Mouse (Mus musculus) kidney, embryonic 14.5 days (tissue): Measurements from ENCODE around the gene Uqcc2. TPM values are rescaled to one million over a fixed set of nuclear protein-coding genes. Genes with fewer than 3 reads are reported as not detected.

ENCODE experiments used
- ATAC-seq: fragments of 200-750 bp; cut with Nextera tagmentation; 2 replicates; pipeline ENCODE4 v1.8.0; 2017; ENCODE audit warnings: moderate number of reproducible peaks, mild to moderate bottlenecking, moderate TSS enrichment, moderate library complexity; ENCODE audit not compliant: low FRiP score, low TSS enrichment
- H3K27ac ChIP-seq: fragments of 300-500 bp; sonication (generic); 2 replicates; pipeline ENCODE4 v1.5.1; 2014; ENCODE audit warnings: low read depth, mild to moderate bottlenecking, low read length, moderate library complexity, mixed read lengths
- H3K27me3 ChIP-seq: fragments of 300-500 bp; sonication (generic); 2 replicates; pipeline ENCODE4 v1.6.1; 2014; ENCODE audit warnings: mild to moderate bottlenecking, low read length; ENCODE audit not compliant: control insufficient read depth, insufficient read depth
- H3K36me3 ChIP-seq: fragments of 300-500 bp; sonication (generic); 2 replicates; pipeline ENCODE4 v1.6.1; 2014; ENCODE audit warnings: low read length, mixed read lengths; ENCODE audit not compliant: control insufficient read depth, insufficient read depth
- H3K4me1 ChIP-seq: fragments of 300-500 bp; sonication (generic); 2 replicates; pipeline ENCODE4 v1.6.1; 2014; ENCODE audit warnings: low read length, mixed read lengths; ENCODE audit not compliant: control insufficient read depth, insufficient read depth
- H3K4me2 ChIP-seq: fragments of 300-500 bp; sonication (generic); replicated peaks from 2 replicates; pipeline ENCODE4 v1.6.1; 2014; ENCODE audit warnings: low read depth, mild to moderate bottlenecking, low read length
- H3K4me3 ChIP-seq: fragments of 300-500 bp; sonication (generic); 2 replicates; pipeline ENCODE4 v1.5.1; 2014; ENCODE audit warnings: mild to moderate bottlenecking, low read length
- H3K9ac ChIP-seq: fragments of 300-500 bp; sonication (generic); 2 replicates; pipeline ENCODE4 v1.6.1; 2014; ENCODE audit warnings: low read depth, mild to moderate bottlenecking, low read length, moderate library complexity
- H3K9me3 ChIP-seq: fragments of 300-500 bp; sonication (generic); 2 replicates; pipeline ENCODE4 v1.6.1; 2016; ENCODE audit warnings: low read length; ENCODE audit not compliant: control insufficient read depth
- WGBS: fragments of 180-500 bp; shearing (Covaris S2); extraction: QIAGEN DNeasy Blood & Tissue Kit; methylation state at CpG from one replicate; pipeline ENCODE4 v1.1.7; 2014; 5-methylcytosine and 5-hydroxymethylcytosine counted together
- polyA plus RNA-seq: library from polyadenylated mRNA; unstranded; fragments of >200 nt; fragmentation: Nextera tagmentation; extraction: Ambion mirVana; gene quantifications from 2 replicates; pipeline ENCODE4 v1.2.1, GENCODE M21; 2014

The Uqcc2 gene
- polyA plus RNA-seq, 1 experiment from 2014 or later, result 293 TPM

GRCm38 (mm10) chr17:27151411-27151810 is 17.7 kb upstream of the Uqcc2 start:
- Histone ChIP-seq H3K4me2 (no peak overlapping the region), H3K27ac (no peak overlapping the region), H3K9me3 (no peaks in the 10 kb centered on the region), H3K27me3 (no peaks in the 10 kb centered on the region), H3K9ac (no peak overlapping the region), H3K4me1 (peaks cover 11% of the 10 kb centered on the region; the same call in 1 of the 2 replicates), H3K36me3 (no peaks in the 10 kb centered on the region), H3K4me3 (no peak overlapping the region)
- 70% methylated on average over 8 of the region's 8 CpGs for WGBS
- no peak for ATAC-seq

GRCm38 (mm10) chr17:27150871-27151270 is 17.2 kb upstream of the Uqcc2 start:
- peaks cover 14% of the 10 kb centered on the region; the same call in 1 of the 2 replicates for H3K4me1 ChIP-seq
- 62% methylated on average over 7 of the region's 7 CpGs for WGBS
- H3K9me3 ChIP-seq, result no peaks in the 10 kb centered on the region
- no peaks in the 10 kb centered on the region for H3K27me3 ChIP-seq
- H3K9ac ChIP-seq, result no peak overlapping the region
- H3K4me3 ChIP-seq, result no peak overlapping the region
- H3K27ac ChIP-seq, result no peak overlapping the region
- ATAC-seq, result no peak
- no peak overlapping the region for H3K4me2 ChIP-seq
- no peaks in the 10 kb centered on the region for H3K36me3 ChIP-seq

- WGBS, result 9% methylated on average over 8 of the region's 8 CpGs
- ATAC-seq, result peak; percentile 45; the same call in 1 of the 2 replicates
- no peaks in the 10 kb centered on the region for H3K36me3 ChIP-seq
- H3K27ac ChIP-seq, result no peak overlapping the region
- peaks cover 20% of the 10 kb centered on the region for H3K4me1 ChIP-seq
- no peak overlapping the region for H3K4me3 ChIP-seq
- no peaks in the 10 kb centered on the region for H3K9me3 ChIP-seq
- H3K9ac ChIP-seq, result no peak overlapping the region
- peak overlapping the region; percentile 1; the same call in 1 of the 2 replicates for H3K4me2 ChIP-seq
- H3K27me3 ChIP-seq, result no peaks in the 10 kb centered on the region
Measured at GRCm38 (mm10) chr17:27146323-27146923, 12.7 kb upstream of the Uqcc2 start.

GRCm38 (mm10) chr17:27144152-27144551 is 10.4 kb upstream of the Uqcc2 start:
- ATAC-seq, result no peak
- no peak overlapping the region for H3K9ac ChIP-seq
- H3K27me3 ChIP-seq, result no peaks in the 10 kb centered on the region
- H3K27ac ChIP-seq, result no peak overlapping the region
- 67% methylated on average over 4 of the region's 4 CpGs for WGBS
- H3K36me3 ChIP-seq, result no peaks in the 10 kb centered on the region
- H3K4me1 ChIP-seq, result peaks cover 26% of the 10 kb centered on the region
- no peak overlapping the region for H3K4me2 ChIP-seq
- no peak overlapping the region for H3K4me3 ChIP-seq
- H3K9me3 ChIP-seq, result no peaks in the 10 kb centered on the region

GRCm38 (mm10) chr17:27141971-27142450 is 8.3 kb upstream of the Uqcc2 start:
- Histone ChIP-seq H3K9me3 (no peaks in the 10 kb centered on the region), H3K4me3 (no peak overlapping the region), H3K4me1 (peaks cover 26% of the 10 kb centered on the region), H3K36me3 (no peaks in the 10 kb centered on the region), H3K27ac (no peak overlapping the region), H3K27me3 (no peaks in the 10 kb centered on the region), H3K4me2 (0 out of 2 replicates have a peak overlapping the region, but pooled peaks have one; percentile 5), H3K9ac (no peak overlapping the region)
- 31% methylated on average over 10 of the region's 10 CpGs for WGBS
- peak; percentile 40; the same call in 1 of the 2 replicates for ATAC-seq

- Histone ChIP-seq H3K9ac (no peak overlapping the region), H3K4me2 (no peak overlapping the region), H3K9me3 (no peaks in the 10 kb centered on the region), H3K27me3 (no peaks in the 10 kb centered on the region), H3K27ac (no peak overlapping the region), H3K4me3 (no peak overlapping the region), H3K36me3 (no peaks in the 10 kb centered on the region), H3K4me1 (peaks cover 19% of the 10 kb centered on the region)
- 53% methylated on average over 9 of the region's 9 CpGs for WGBS
- ATAC-seq, result no peak
Measured at GRCm38 (mm10) chr17:27140262-27140661, 6.5 kb upstream of the Uqcc2 start.

- Histone ChIP-seq H3K4me3 (no peak overlapping the region), H3K36me3 (no peaks in the 10 kb centered on the region), H3K27ac (no peak overlapping the region), H3K4me1 (peaks cover 21% of the 10 kb centered on the region), H3K9me3 (no peaks in the 10 kb centered on the region), H3K4me2 (no peak overlapping the region), H3K9ac (no peak overlapping the region), H3K27me3 (no peaks in the 10 kb centered on the region)
- WGBS, result 33% methylated on average over 7 of the region's 7 CpGs
- no peak for ATAC-seq
Measured at GRCm38 (mm10) chr17:27139304-27139703, 5.6 kb upstream of the Uqcc2 start.

GRCm38 (mm10) chr17:27138396-27138795 is 4.7 kb upstream of the Uqcc2 start:
- H3K36me3 ChIP-seq, result no peaks in the 10 kb centered on the region
- no peak overlapping the region for H3K27ac ChIP-seq
- peaks cover 17% of the 10 kb centered on the region for H3K4me1 ChIP-seq
- no peaks in the 10 kb centered on the region for H3K27me3 ChIP-seq
- no peaks in the 10 kb centered on the region for H3K9me3 ChIP-seq
- WGBS, result 70% methylated on average over 9 of the region's 9 CpGs
- H3K4me3 ChIP-seq, result no peak overlapping the region
- ATAC-seq, result no peak
- no peak overlapping the region for H3K4me2 ChIP-seq
- no peak overlapping the region for H3K9ac ChIP-seq

- Histone ChIP-seq H3K4me3 (no peak overlapping the region), H3K9me3 (no peaks in the 10 kb centered on the region), H3K4me1 (peaks cover 38% of the 10 kb centered on the region), H3K36me3 (no peaks in the 10 kb centered on the region), H3K9ac (no peak overlapping the region), H3K27me3 (no peaks in the 10 kb centered on the region), H3K4me2 (no peak overlapping the region), H3K27ac (no peak overlapping the region)
- no peak for ATAC-seq
- 27% methylated on average over 3 of the region's 3 CpGs for WGBS
Measured at GRCm38 (mm10) chr17:27134715-27135114, 999 bp upstream of the Uqcc2 start.
